Mouse (Mus musculus) left cerebral cortex, adult 8-10 months (tissue): ENCODE data around the gene Cd5. TPM values are rescaled to one million over a fixed set of nuclear protein-coding genes. Genes with fewer than 3 reads are reported as not detected.

ENCODE experiments used
- DNase-seq, 2 experiments: peaks; one replicate each; pipeline ENCODE4 v3.0.0; 2022; ENCODE audit warnings: low spot score in 2 of 2
- total RNA-seq, 4 experiments: library from RNA; stranded (reverse); gene quantifications; 2 replicates each; pipeline ENCODE4 v1.2.4; 2022

Gene Cd5
- total RNA-seq, 4 experiments from 2014 or later, result 0.13 to 0.51 (median 0.43) TPM

GRCm38 (mm10) chr19:10729889-10730288 is 8.9 kb downstream of the Cd5 start:
- DNase-seq, result no peak

- DNase-seq, result no peak
Observed at GRCm38 (mm10) chr19:10724629-10725363, 14.0 kb downstream of the Cd5 start.

- no peak for DNase-seq
Observed at GRCm38 (mm10) chr19:10723649-10724048, 15.2 kb downstream of the Cd5 start.

GRCm38 (mm10) chr19:10723084-10723483 is 15.7 kb downstream of the Cd5 start:
- no peak for DNase-seq

GRCm38 (mm10) chr19:10721064-10721463 is 17.7 kb downstream of the Cd5 start:
- no peak for DNase-seq

- DNase-seq, result no peak
Observed at GRCm38 (mm10) chr19:10720524-10720923, 18.3 kb downstream of the Cd5 start.

GRCm38 (mm10) chr19:10719751-10720150 is 19.1 kb downstream of the Cd5 start:
- DNase-seq, result no peak

GRCm38 (mm10) chr19:10718251-10718775 is 20.5 kb downstream of the Cd5 start:
- DNase-seq, result no peak

GRCm38 (mm10) chr19:10715476-10715875 is 23.3 kb downstream of the Cd5 start:
- no peak for DNase-seq

GRCm38 (mm10) chr19:10714682-10715475 is 23.9 kb downstream of the Cd5 start:
- DNase-seq, result peak; percentile 49 to 55

GRCm38 (mm10) chr19:10714168-10714567 is 24.6 kb downstream of the Cd5 start:
- no peak for DNase-seq

GRCm38 (mm10) chr19:10713551-10713950 is 25.3 kb downstream of the Cd5 start:
- no peak for DNase-seq

- DNase-seq, result no peak
Observed at GRCm38 (mm10) chr19:10712646-10713045, 26.2 kb downstream of the Cd5 start.

GRCm38 (mm10) chr19:10712194-10712593 is 26.6 kb downstream of the Cd5 start:
- DNase-seq, result no peak

- no peak for DNase-seq
Observed at GRCm38 (mm10) chr19:10710751-10711150, 28.1 kb downstream of the Cd5 start.

- peak; percentile 54 to 64 for DNase-seq
Observed at GRCm38 (mm10) chr19:10710088-10710511, 28.7 kb downstream of the Cd5 start.

- DNase-seq, result peak; percentile 97 to 98
Observed at GRCm38 (mm10) chr19:10709360-10710087, 29.3 kb downstream of the Cd5 start.

- no peak for DNase-seq
Observed at GRCm38 (mm10) chr19:10708900-10709299, 29.9 kb downstream of the Cd5 start.

GRCm38 (mm10) chr19:10707881-10708280 is 30.9 kb downstream of the Cd5 start:
- no peak for DNase-seq

GRCm38 (mm10) chr19:10707087-10707875 is 31.5 kb downstream of the Cd5 start:
- DNase-seq, result no peak

- DNase-seq, result no peak
Observed at GRCm38 (mm10) chr19:10703470-10703869, 35.3 kb downstream of the Cd5 start.
